Mouse (Mus musculus) lung, adult 2 months (tissue): ENCODE measurements around the gene Sema3f. TPM values are rescaled to one million over a fixed set of nuclear protein-coding genes. Genes with fewer than 3 reads are reported as not detected.

Experiments used
- DNase-seq: peaks from one replicate; pipeline ENCODE4 v3.0.0; 2022
- H3K4me1 ChIP-seq: fragments of 200-500 bp; 2 replicates; pipeline ENCODE4 v1.6.1; 2011; ENCODE audit warnings: low read length; ENCODE audit not compliant: control insufficient read depth, insufficient read depth
- H3K4me3 ChIP-seq: fragments of 200-500 bp; replicated peaks from 2 replicates; pipeline ENCODE3; 2011; ENCODE audit warnings: low read depth, mild to moderate bottlenecking, control low read depth, low read length; ENCODE audit errors: extremely low read depth
- CTCF ChIP-seq: fragments of 200-500 bp; IDR thresholded peaks from 2 replicates; pipeline ENCODE4 v1.5.1; 2011; ENCODE audit warnings: mild to moderate bottlenecking, low read length, control low read depth; ENCODE audit not compliant: insufficient read depth
- POLR2A ChIP-seq: fragments of 200-500 bp; IDR thresholded peaks from 2 replicates; pipeline ENCODE4 v1.6.1; 2011; ENCODE audit warnings: low read depth, mild to moderate bottlenecking, control low read depth, low read length, borderline replicate concordance; ENCODE audit errors: extremely low read depth
- WGBS: fragments of 180-500 bp; shearing (Covaris S2); methylation state at CpG from one replicate; pipeline ENCODE4 v1.1.7; 2018; 5-methylcytosine and 5-hydroxymethylcytosine counted together
- polyA plus RNA-seq: library from polyadenylated mRNA; depleted of rRNA; stranded (reverse); fragments of >200 nt; gene quantifications from 2 replicates; pipeline ENCODE4 v1.2.3, GENCODE M21; 2012; rRNA removed

Gene Sema3f
- 318 and 413 TPM in 2 replicates for polyA plus RNA-seq

- Histone ChIP-seq H3K4me1 (peaks cover 5% of the 10 kb centered on the region), H3K4me3 (peak within 1 kb of the TSS; percentile 87)
- peak; percentile 59 for TF ChIP-seq CTCF
- peak; percentile 88; the same call in 1 of the 2 replicates for TF ChIP-seq POLR2A
- peak; percentile 85 for DNase-seq
- 2% methylated on average over 81 of the region's 86 CpGs for WGBS
Observed at GRCm38 (mm10) chr9:107709697-107710483, at the start of gene Sema3f. Gene Sema3f, minus strand, starts transcription at chr9:107710475.

GRCm38 (mm10) chr9:107759593-107759992, 49.3 kb upstream of the Sema3f start:
- TF ChIP-seq POLR2A (no peak), CTCF (no peak)
- Histone ChIP-seq H3K4me1 (no peaks in the 10 kb centered on the region), H3K4me3 (no peak overlapping the region)
- no peak for DNase-seq
- WGBS, result 90% methylated on average over 6 of the region's 6 CpGs

GRCm38 (mm10) chr9:107750378-107750777, 40.1 kb upstream of the Sema3f start:
- 81% methylated on average over 5 of the region's 5 CpGs for WGBS

GRCm38 (mm10) chr9:107748063-107748462, 37.8 kb upstream of the Sema3f start:
- TF ChIP-seq POLR2A (no peak), CTCF (no peak)
- 93% methylated on average over 3 of the region's 3 CpGs for WGBS
- no peak for DNase-seq
- Histone ChIP-seq H3K4me3 (no peak overlapping the region), H3K4me1 (peaks cover 4% of the 10 kb centered on the region; the same call in 1 of the 2 replicates)

More at GRCm38 (mm10) chr9:107750378-107750777, 40.1 kb upstream of the Sema3f start:
- H3K4me1 ChIP-seq, result peaks cover 4% of the 10 kb centered on the region; the same call in 1 of the 2 replicates
- no peak for DNase-seq
- no peak overlapping the region for H3K4me3 ChIP-seq
- TF ChIP-seq CTCF (no peak), POLR2A (no peak)

- peaks cover 4% of the 10 kb centered on the region; the same call in 1 of the 2 replicates for H3K4me1 ChIP-seq
- no peak overlapping the region for H3K4me3 ChIP-seq
- WGBS, result 33% methylated on average over 1 of the region's 1 CpGs
- no peak for DNase-seq
- TF ChIP-seq POLR2A (no peak), CTCF (no peak)
Observed at GRCm38 (mm10) chr9:107747310-107747709, 37.0 kb upstream of the Sema3f start.

- Histone ChIP-seq H3K4me3 (no peak overlapping the region), H3K4me1 (peaks cover 4% of the 10 kb centered on the region; the same call in 1 of the 2 replicates)
- no peak for TF ChIP-seq CTCF
- TF ChIP-seq POLR2A, result no peak
- 91% methylated on average over 3 of the region's 3 CpGs for WGBS
- no peak for DNase-seq
Observed at GRCm38 (mm10) chr9:107746679-107747078, 36.4 kb upstream of the Sema3f start.

- Histone ChIP-seq H3K4me3 (no peak overlapping the region), H3K4me1 (peaks cover 4% of the 10 kb centered on the region; the same call in 1 of the 2 replicates)
- TF ChIP-seq POLR2A (no peak), CTCF (no peak)
- 86% methylated on average over 6 of the region's 6 CpGs for WGBS
- no peak for DNase-seq
Observed at GRCm38 (mm10) chr9:107744061-107744460, 33.8 kb upstream of the Sema3f start.

- DNase-seq, result no peak
- Histone ChIP-seq H3K4me1 (peaks cover 4% of the 10 kb centered on the region; the same call in 1 of the 2 replicates), H3K4me3 (no peak overlapping the region)
- TF ChIP-seq POLR2A (no peak), CTCF (peak; percentile 45)
- WGBS, result 55% methylated on average over 4 of the region's 4 CpGs
Observed at GRCm38 (mm10) chr9:107738841-107739202, 28.5 kb upstream of the Sema3f start.

GRCm38 (mm10) chr9:107738020-107738840, 28.0 kb upstream of the Sema3f start:
- peak; percentile 100 for TF ChIP-seq CTCF
- peak; percentile 25; the same call in 1 of the 2 replicates for TF ChIP-seq POLR2A
- H3K4me3 ChIP-seq, result no peak overlapping the region
- DNase-seq, result peak; percentile 90
- peaks cover 4% of the 10 kb centered on the region; the same call in 1 of the 2 replicates for H3K4me1 ChIP-seq
- WGBS, result 21% methylated on average over 7 of the region's 7 CpGs
